Mouse (Mus musculus): Measurements from ENCODE around the gene Olfr1510.
"Not testable (repeated sequence)": the region's sequence is repeated elsewhere in the genome, so short reads cannot be mapped to it uniquely, and the experiment has no call there.

The Olfr1510 gene

DNA sequence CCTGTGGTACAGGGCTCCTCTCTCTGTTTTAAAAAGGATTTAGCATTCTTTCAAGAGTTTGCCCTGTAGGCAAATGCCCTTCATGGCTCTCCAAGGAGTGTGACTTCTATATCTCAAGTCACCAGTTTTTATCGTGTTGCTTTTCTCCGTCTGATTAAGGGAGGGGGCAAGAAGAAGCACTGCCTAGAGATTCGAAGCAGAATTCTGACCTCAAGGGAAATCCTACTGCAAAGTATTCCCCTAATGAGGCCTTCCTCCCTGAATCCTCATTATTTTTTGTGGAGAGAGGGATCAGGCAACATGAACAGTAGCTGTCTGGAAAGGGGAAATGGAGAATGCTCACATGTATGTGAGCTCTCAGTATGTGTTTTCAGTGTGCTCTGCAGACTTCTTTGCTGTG, at the start of gene Olfr1510:
Gene Olfr1510 (minus strand): TSS at position 101 of the 400 bp plus-strand sequence.
- no peak for DNase-seq (ENCODE audit: low read depth, low spot score)

DNA sequence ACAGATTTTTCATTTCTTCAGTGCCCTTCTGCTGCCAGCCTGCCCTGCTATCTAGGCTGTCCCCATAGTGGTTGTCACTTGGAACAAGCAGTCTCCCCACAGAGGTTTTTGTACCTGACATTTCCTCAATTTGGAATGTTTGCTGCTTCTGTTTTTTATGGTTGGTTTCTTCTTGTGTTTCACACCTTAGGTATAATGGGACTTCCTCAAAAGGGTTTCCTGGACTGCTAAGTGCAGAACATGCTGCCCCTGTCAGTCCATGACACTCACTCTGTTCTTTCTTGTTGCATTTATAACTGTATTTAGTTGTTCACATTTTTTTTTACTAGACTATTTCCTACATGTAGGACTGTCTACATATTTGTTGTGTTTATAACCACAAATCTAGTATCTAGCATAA, 47.8 kb upstream of the Olfr1510 start:
- DNase-seq (ENCODE audit: low read depth, low spot score): no peak

DNA sequence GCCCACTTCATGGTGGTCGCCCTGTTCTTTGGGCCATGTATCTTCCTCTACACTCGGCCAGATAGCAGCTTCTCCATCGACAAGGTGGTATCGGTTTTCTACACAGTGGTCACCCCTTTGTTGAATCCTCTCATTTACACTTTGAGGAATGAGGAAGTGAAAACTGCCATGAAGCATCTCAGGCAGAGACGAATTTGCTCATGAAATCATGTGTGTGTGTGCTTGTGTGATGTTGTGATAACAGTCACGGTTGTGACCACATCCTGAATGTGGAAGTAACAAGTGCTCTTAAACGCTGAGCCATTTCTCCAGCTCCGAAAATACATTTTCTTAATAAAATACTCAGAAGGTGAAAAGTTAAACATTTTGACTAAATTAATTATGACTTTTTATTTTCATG, 37.0 kb upstream of the Olfr1510 start:
- no peak for DNase-seq (ENCODE audit: low read depth, low spot score)

DNA sequence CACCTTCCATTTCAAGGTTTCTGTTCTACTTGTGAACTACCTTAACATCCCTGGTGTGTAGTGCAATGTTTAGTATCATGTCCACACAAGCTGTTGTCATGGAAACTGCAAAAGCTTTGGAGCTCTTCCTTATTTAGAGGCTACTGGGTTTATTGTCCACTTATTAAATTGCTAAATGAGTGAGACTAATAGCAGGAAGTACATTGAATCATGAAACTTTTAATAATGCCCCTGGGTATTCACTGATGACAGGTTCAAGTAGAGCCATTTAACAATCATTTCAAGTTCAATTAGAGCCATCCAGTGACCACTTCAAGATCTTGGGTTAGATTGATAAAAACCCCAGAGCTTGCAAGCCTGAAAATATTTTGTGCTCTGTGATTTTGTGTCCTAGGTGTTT, 28.5 kb upstream of the Olfr1510 start, which contains the start of gene Olfr1509:
Gene Olfr1509 (plus strand): TSS at position 301 of the 400 bp plus-strand sequence.
- no peak for DNase-seq (ENCODE audit: low read depth, low spot score)

DNA sequence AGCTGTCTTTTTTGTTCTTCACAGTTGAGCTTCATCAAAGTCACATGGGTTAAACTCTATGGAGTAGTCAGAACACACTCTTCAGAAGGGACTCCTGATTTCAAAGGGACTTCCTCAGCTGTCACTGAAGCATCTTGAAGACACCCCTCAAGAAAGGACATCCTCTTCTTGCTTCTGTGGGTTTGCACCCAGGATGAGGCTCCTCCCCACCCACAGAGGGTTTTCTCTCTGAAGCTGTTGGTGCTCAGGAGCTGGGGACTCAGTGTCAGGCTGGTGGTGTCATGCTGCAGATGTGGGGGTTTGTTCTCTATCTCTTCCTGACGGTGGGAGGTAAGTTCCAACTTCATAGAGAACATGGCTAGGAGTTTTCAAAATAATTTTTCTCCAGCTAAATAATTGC, 13.5 kb upstream of the Olfr1510 start:
- DNase-seq (ENCODE audit: low read depth, low spot score): no peak

DNA sequence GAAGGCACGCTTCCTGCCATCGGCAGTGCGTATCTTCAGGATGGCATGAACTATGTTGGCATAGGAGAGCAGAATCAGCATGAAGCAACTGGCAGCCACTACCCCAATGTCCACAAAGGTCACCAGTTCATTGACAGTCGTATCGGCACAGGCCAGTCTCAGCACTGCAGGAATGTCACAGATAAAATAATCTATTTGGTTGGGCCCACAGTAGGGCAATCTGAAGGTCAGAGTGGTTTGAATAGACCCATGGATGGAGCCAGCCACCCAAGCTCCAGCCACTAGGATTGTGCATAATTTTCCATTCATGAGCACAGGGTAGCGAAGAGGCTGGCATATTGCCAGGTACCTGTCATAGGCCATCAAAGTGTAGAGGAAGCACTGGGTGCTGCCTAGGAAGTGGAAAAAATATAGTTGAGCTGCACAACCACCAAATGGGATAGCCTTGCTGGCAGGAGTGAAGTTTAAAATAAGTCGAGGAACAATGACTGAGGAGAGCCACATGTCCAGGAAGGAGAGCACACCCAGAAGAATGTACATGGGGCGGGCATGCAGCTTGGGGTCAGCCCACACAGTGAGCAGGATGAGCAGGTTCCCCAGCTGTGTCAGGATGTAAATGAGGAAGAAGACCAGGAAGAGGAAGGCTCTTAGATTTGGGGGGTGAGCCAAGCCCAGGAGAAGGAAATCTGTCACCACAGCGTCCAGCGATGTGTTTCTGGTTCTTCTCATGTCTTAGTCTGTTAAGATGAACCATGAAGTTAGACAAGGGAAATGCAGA, 3.8 kb downstream of the Olfr1510 start:
- not testable (repeated sequence) for DNase-seq (ENCODE audit: low read depth, low spot score)

DNA sequence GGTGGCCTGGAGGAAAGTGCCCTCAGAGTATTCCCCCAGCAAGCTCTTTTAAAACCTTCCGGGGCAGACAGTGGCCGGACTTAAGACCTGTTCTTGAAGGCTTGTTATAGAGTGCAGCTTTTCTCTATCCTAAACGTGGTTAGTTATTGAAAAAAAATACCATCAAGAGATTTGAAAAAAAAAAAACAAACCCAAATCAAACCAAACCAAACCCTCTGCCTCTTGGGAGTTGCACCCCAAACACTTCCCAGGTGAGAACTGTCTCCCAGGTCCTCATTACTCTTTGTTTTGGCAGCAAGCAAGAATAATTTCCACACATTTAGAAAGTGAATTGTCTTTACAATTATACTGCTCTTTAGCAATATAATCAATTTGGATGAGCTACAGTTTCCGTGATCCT, 16.9 kb downstream of the Olfr1510 start, which contains the start of gene Olfr1511:
Gene Olfr1511 (minus strand): TSS at position 101 of the 400 bp plus-strand sequence.
- no peak for DNase-seq (ENCODE audit: low read depth, low spot score)

DNA sequence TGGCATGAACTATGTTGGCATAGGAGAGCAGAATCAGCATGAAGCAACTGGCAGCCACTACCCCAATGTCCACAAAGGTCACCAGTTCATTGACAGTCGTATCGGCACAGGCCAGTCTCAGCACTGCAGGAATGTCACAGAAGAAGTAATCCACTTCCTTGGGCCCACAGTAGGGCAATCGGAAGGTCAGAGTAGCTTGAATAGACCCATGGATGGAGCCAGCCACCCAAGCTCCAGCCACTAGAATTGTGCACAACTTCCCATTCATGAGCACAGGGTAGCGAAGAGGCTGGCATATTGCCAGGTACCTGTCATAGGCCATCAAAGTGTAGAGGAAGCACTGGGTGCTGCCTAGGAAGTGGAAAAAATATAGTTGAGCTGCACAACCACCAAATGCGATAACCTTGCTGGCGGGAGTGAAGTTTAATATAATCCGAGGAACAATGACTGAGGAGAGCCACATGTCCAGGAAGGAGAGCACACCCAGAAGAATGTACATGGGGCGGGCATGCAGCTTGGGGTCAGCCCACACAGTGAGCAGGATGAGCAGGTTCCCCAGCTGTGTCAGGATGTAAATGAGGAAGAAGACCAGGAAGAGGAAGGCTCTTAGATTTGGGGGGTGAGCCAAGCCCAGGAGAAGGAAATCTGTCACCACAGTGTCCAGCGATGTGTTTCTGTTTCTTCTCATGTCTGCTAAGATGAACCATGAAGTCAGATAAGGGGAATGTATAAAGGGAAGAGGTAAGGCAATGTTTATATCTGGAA, 23.9 kb downstream of the Olfr1510 start:
- DNase-seq (ENCODE audit: low read depth, low spot score): not testable (repeated sequence)

DNA sequence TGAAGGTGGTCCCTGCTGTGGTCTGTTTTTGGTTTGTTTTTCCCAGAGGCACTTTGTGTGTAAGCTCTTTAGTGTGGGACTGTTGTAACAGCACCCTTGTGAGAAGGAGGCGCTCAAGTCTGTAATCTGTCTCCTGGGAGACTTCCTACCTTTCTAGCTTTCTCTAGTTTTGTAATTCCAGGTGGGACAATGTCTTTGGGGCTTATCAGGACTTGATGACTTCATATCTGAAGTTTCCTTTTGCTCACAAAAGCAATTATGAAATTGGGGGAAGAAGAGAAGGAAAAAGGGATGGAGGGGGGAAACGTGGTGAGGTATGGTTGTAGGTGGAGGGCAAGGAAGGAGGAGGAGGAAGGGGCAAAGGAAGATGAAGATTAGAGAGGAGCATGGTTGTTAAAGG, 35.1 kb downstream of the Olfr1510 start, which contains the start of gene Olfr1512:
Gene Olfr1512 (minus strand): TSS at position 101 of the 400 bp plus-strand sequence.
- DNase-seq (ENCODE audit: low read depth, low spot score): no peak

DNA sequence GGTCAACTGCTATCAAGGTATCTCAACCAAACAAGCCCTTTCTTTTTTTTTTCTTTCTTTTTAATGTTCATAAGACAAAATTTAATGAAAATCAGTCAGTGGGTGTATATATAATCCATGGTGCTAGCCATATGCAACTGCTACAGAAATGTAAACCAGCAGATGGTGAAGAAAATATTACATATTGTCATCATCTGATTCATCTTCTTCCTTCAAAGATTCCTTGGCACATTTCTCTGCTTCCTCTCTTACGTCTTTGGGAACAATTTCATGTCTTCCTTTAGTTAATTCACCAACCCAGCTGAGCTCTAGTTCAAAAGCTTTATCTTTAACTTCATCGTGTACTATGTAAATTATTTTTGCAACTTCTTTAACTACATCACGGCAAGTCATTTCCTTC, 45.4 kb downstream of the Olfr1510 start:
- no peak for DNase-seq (ENCODE audit: low read depth, low spot score)

Data from retina, adult 2 months (tissue).